Mouse (Mus musculus) yolk sac, embryonic 10.5 days (tissue): ENCODE results near the gene Rassf1.

Source experiments
- DNase-seq: peaks from one replicate; pipeline ENCODE4 v3.0.0-alpha.2; 2017; ENCODE audit warnings: low spot score

Gene Rassf1

DNA sequence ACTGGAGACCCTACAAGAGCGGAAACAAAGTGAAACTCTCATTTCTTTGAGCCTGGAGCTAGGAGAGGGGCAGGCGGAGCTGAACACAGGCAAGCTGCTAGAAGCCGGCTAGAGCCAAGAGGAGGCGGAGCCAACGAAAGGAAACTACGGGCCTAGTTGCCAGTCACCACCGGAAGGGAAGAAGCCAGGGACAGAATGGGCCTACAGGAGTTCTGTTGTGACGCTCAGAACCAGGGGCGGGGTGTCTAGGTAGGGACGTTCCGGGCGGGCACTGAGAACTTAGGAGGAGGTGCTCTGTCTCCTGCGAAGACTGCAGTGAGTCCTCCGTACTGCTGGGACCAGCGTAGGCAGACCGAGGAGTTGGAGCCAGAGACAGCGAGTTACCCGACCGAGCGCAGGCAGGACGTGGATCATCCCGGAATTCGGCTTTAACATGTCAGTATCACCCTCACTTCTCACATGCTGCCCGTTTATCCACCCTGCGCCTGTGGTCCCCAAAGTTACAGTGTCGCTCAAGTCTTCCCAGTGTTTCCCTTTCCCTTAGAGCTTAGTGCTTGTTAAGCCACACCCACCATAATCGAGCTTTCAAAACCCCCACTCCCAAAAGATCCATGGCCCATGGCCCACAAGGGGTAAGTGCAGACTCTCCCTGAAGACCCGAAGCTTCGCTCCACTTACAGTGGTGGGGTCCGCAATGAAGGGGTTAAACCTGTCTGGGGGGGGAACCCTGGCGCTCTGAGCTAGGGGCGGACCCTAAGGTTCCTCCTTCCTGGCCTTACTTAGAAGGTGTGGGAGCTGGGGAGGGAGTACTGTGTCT, 29.4 kb downstream of the Rassf1 start, which contains the start of gene Hyal3:
Gene Hyal3, plus strand, starts transcription at position 318 of the 817 bp plus-strand sequence.
- DNase-seq = peak; percentile 89

DNA sequence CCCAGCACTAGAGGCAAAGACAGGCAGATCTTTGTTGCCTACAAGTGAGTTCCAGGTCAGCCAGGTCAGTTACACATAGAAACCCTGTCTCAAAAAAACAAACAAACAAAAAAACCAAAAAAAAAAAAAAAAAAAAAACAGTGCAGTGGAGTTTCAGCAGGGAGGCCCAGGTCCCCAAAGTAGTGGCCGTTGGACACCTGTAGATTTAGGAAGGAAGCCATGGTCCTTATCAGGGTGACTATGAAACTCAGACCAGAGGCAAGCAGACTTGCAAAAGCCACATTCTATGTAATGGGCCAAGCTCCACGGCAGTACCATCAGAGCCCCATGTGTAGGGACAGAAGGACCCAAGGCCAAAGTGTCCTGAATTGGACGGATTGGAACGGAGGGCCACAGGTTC, 30.2 kb downstream of the Rassf1 start:
- no peak for DNase-seq

DNA sequence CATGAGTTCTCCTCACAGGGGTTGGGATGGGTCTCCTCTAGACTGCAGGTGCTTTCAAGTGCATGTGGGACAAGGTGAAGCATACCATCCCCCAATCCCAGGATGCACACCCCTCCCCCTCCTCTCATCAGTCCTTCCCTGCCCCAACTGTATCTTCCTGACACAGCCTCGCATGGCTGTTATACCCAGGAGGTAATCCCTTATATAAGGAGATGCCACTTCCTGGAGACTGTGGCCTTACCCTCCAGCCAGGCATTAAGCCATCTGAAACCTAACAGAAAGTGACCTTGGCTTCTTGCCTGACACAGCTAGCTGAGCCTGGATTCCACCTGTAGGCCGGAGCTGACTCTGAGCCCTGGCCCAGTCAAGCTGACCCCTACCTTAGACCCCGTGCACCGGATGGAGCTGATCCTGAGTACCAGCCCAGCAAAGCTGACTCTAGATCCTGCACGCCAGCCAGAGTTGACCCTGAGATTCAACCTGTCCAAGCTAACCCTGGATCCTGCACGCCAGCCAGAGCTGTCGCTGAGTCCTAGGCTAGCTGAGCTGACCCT, 31.2 kb downstream of the Rassf1 start:
- DNase-seq = no peak

DNA sequence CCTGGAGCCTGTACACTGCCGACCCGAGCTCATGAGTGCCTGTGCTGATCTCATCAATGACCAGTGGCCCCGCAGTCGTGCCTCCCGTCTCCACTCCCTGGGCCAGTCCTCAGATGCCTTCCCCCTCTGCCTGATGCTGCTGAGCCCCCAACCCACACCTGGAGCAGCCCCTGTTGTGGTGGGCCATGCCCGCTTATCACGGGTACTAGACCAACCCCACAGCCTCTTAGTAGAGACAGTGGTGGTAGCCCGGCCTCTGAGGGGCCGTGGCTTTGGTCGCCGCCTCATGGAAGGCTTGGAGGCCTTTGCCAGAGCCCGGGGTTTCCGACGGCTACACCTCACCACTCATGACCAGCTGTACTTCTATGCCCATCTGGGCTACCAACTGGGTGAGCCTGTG, 31.8 kb downstream of the Rassf1 start:
- DNase-seq = no peak

DNA sequence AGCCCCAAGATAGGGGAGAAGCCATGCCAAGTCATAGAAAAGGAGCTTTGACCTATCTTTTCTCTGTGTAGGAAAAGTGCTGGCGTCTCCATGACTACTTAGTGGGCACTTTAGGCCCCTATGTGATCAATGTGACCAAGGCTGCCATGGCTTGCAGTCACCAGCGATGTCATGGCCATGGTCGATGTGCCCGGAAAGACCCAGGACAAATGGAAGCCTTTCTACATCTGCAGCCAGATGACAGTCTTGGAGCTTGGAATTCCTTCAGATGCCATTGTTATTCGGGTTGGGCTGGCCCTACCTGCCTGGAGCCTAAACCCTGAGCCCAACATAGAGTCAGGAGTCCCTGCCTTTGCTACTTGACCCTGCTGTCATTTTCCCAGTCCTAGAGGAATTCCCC, 35.1 kb downstream of the Rassf1 start:
- no peak for DNase-seq

DNA sequence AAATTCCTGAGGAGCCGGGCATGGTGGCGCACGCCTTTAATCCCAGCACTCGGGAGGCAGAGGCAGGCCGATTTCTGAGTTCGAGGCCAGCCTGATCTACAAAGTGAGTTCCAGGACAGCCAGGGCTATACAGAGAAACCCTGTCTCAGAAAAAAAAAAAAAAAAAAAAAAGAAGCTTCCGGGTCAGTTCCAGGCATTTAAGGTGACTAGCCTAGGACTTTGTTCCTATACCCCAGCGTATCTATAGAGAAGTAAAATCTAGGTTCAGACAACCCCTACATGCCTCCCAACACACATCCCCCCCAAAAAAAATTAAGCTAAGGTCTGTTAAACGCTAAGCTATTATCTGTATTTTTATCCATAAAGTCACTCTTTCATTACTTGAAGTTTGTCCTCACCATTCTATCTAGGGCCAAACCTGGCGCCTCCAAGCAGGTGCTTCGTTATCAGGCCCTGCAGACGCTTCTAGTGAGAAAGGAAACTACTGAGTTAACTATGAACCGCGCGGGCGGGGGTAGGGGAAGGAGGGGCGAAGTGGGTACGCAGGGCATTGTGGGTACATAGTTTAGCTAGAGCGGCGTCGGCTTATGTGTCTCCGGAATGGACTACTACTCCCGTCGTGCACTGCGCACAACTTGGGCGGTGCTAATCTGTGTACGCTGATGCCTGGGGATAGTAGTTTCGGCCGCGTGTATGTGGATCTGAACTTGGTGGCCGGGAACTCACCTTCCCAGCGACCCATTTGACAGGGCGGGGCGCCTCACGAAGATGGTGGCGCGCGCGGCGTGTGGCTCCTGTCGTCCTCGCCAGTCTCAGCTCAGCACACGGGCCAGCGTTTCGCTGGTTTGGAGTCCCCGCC, 35.8 kb downstream of the Rassf1 start, which contains the start of gene Ifrd2:
Gene Ifrd2, plus strand, starts transcription at position 669 of the 859 bp plus-strand sequence.
- DNase-seq = peak; percentile 99

DNA sequence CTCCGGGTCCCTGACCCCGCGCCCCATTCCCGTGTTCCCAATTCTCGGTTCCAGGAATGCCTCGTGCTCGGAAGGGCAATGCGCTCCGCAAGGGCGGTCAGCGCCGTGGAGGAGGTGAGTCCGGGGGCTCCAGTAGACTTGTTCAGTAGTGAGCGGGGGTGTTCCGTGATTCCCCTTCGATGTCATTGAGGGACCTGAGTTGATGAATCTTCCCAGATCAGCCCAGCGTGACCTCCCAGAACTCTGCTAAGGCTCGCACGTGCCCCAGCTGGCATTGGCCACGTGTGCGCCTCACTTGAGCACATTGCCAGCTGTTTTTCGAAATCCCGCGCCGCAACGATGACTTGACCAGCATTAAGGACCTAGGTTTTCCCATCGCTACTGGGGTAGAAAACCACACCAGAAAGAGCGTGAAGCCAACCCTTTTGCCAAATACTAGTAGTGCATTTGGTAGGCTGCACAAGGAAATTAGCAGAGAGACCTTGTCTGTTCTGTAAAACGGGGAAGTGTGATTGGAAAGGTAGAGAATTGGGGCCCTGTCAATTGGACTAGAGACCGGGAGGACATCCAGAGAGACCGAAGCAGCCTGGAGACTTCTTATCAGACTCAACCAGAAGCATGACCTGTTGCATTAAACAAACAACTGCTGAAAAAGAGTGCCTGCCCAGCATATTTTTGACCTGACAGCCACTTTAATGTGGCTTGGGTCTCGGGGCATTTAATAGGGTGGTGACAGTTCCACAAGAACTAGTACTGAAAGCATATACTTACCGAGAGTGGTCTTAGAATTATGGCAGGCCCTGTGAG, 36.7 kb downstream of the Rassf1 start:
- peak; percentile 57 for DNase-seq

DNA sequence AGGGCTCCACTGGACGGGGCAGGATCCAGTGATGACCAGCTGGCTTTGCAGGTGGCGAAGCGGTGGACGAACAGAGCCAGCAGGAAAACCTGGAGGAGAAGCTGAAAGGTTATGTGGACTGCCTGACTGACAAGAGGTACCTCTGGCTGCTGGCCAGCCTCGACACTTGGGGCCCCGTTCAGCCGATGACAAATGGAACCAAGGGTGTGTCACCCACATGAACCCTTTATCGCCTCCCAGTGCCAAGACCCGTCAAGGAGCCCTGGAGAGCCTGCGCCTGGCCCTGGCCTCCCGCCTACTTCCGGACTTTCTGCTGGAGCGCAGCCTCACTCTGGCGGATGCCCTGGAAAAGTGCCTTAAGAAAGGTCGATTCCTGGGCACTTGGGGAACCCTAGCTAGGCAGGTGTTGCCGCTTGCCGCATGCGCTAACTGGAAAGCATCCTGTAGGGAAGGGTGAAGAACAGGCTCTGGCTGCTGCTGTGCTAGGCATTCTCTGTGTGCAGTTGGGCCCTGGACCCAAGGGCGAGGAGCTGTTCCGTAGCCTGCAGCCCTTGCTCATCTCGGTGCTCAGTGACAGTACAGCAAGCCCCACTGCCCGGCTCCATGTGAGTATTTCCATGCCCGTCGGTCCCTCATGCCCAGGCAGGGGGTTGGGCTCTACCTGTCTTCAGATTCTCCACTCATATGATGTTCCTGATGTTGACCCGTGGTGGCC, 38.9 kb downstream of the Rassf1 start:
- DNase-seq = no peak

DNA sequence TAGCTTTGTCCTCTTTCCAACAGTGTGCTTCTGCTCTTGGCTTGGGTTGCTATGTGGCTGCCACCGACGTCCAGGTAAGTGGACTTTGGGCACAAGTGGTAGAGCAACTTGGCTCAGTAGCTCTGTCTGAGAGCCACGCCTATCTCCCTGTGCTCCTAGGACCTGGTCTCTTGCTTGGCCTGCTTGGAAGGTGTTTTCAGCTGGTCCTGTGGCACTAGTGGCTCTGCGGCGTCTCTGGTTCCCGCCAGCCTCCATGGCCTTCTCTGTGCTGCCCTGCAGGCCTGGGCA, 39.4 kb downstream of the Rassf1 start:
- DNase-seq = no peak

DNA sequence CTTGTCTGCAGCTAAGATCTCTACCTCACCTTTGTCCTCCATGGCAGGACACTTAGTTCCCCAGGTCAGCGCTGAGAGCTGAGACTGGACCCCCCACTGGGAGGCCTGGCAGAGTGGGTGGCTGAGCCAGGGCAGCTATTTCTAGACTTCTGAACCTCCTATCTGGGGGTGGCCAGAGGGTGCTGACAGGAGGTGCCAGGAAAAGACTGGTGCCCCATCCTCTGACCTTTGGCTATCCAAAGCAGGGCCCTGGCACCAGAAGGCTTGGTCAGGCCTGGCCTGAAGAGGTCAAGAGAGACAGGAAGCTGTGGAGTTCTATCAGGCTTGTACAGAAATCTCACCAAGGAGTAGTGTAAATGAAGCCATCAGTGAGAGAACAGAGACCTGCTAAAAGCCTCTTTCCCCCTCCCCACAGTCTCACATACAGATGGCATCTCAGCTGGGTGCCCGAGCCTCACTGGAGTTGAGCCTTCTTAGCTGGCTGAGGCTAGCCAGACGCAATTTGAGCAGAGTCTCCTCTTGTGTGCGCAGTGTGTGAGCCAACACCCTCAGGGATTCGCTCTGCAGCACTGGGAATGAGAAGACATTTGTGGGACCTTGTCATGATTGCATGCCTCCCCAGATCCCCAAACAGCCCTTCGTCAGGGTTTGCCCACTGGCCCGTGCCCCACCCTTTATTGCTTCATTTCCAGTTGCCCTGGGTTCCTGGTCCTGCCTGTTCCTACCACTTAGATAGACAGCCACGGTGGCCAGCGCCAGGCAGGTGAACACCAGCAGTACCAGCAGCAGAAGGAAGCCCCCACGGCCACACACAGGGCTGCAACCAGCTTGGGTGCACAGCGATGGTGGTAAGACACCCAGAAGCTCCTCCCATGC, 42.0 kb downstream of the Rassf1 start:
- DNase-seq = no peak

DNA sequence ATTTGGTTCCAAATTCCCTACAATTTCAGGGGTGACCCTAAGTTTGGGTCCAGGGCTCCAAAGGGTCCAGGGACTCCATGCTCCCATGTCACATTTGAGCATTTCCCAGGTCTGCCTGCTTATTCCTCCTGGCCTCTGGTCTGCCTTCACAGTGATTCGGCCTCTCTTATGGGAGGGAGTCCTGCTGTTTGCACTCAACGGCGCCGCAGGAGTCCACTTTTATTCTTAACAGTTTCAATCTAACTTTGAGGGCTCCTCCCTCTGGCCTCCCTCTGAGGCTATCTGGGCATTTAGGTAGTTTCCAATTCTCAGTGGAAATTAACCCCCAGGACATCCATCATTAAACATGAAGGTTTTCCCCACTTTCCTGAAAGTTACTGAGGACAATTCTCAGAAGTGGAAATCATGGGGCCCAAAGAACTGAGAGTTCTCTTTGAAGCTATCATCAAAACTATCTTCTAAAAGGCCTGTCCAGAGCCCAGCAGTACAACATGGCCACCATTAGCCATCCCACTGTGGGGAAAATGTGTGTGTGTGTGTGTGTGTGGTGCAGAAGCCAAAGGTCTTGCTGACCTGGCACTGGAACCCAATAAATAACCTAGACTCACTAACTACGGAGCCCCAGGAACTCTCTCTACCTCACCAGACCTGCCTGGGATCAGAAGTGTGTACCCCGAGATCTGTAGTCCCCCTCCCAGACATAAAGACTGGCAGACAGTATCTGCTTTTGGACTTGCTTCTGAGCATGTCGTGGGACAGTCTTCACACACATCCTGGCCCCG, 43.1 kb downstream of the Rassf1 start:
- DNase-seq = no peak

DNA sequence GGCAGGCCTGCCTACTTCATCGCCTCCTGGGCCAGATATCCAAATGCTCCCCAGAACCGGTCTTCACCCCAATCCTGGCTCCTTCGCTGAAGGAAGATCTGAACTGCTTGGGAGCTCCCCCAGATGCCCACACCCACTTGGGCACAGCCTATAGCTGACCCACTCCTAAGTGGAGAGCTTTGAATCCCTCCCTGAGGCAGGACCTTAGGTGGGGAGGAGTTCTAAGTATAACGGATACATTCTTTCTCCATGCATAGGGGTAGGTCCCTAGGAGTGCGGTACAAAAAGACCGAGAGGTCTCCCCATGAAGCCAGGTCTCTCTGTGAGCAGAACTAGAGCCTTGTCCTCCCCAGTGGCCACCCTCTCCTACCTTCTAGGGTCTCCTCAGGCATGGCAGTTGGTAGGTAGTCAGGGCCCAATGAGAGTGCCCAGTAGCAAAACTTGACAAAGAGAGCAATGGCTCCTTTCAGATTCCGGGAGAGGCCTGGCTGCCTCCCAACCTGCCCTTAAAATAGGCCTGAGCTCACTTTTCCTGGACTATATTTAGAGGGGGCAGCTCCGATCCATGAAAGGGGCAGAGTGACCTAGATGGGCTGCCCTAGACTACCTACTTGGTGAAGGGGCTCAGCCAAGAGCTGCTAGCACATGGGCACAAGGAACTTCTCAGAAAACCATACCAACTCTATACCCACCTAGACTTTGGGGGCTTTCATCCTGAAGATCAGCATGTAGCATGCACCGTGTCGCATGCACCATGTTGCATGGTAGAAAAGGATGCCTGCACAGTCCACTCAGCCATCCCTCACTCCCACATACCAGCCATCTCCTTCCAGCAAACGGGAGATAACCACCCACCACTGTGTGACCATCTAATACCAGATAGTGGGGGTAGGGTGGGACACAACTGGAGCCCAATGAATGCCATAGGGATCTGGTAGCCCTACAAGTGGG, 45.5 kb downstream of the Rassf1 start:
- DNase-seq = no peak

DNA sequence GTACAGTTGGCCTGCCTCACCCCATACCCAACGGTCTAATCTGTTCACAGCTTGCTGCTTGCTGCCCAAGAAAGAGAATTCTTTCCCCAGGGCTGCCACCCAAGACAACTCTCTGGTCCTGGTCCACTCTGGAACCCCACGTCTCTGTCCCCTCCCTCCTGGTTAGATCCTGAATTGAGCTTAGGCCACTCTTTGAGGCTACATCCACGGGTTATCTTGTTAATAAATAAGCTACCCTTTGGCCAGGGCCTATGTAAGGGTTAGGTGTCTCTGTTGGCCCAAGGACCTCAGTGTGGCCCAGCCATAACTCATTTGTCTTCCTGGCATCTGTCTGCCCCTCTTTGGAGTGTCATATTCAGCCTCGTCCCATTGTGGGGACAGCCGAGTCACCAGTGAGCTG, 47.0 kb downstream of the Rassf1 start:
- DNase-seq = no peak

DNA sequence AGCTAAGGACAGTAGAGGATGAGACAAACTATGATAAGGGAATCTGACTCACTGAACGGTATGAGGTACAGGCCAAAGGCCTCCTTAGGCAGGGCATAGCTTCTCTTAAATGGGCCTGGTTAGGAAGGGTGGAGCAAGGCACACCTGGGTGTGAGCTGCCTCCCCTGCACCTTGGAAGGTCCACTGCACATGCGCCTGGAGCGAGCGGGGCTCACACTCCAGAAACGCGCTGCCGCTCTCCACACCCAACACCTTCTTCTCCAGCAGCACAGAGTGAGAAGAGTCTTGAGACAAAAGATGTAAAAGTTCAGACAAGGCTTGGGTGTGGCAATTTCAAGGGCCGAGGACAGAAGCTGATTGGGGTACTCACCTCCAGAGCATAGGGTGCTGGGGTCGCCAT, 48.1 kb downstream of the Rassf1 start:
- no peak for DNase-seq

DNA sequence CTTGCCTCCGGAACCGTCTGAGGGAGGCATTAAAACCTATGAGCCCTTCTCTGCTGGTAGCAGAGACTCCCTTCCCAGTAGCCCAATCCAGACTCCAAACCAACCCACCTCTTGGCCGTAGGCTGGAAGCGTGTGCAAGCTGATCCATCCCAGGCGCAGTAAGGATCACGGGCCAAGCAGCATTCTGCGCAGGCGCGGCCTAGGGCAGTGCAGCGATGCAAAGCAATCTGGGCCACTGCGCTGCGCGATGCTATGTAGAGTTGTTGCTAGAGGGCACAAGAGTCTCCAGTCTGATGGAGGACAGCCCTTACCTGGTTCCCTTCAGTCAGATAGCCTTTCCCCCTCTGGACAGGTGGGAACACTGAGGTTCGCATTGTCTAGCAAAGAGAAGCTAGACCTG, 48.5 kb downstream of the Rassf1 start:
- DNase-seq = no peak

DNA sequence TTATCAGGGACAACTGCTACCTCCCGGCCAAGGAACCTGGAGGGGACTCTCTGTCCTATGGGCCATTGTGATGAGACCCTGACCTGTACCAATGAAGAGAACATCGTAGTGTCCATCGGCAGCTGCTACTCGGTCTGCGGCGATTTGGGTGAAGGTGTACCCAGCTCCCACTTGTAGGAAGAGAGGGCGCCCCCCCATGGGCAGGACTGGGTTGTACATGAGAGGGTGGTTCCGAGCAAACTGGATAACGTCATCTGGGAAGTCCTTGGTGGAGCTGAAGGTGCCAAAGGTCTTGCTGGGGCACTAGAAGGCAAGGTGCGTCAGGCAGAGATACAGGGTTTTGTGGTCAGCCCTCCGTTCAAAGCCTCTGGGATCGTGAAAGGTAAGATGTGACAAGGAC, 49.4 kb downstream of the Rassf1 start:
- DNase-seq = no peak

DNA sequence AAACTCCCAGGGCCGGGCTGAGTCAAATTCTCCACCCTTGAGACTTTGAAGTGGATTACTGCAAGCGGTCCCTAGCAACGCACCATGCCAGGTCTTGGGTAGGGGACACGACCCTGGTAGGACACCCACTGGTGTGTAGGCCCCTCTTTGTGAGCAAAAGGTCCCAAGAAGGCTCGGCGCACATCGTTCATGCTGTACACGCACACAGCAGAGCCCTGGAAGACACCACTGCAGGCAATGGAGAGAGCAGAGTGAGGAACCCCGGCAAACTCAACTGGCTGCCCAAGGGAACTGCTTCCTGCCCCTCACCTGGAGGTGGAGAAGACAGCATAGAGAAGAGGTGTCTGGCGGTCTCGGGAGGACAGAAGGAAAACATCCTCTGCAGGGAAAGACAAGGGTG, 49.9 kb downstream of the Rassf1 start:
- no peak for DNase-seq

DNA sequence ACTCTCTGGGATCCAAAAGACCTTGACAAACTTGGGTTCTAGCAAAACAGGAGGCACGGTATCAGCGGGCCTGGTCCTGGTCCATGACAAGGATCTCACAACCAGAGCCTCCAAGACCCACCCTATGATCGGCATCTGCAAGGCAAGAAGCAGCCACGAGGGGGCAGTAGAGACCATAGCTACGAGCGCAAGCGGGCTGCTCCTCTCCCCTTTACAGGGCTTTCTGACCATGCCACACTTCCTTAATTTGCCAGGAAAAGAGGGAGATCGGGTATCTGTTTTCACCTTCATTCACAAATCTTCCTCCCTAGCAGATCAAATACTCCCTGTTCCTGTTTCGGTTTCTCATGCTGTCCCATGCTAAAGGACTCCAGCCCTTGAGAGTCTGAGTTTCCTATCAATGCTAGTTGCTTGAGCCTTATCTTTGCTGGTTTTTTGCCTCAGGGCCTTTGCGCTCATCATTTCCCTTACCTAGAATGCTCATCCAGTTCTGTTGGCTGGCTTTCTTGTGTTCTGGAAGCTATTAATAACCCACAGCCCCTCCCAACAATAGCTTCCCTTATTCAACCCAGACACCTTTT, 50.8 kb downstream of the Rassf1 start:
- DNase-seq = peak; percentile 83
